ENCODE assay signal across 14 mouse cellular contexts in the genomic region with DNA sequence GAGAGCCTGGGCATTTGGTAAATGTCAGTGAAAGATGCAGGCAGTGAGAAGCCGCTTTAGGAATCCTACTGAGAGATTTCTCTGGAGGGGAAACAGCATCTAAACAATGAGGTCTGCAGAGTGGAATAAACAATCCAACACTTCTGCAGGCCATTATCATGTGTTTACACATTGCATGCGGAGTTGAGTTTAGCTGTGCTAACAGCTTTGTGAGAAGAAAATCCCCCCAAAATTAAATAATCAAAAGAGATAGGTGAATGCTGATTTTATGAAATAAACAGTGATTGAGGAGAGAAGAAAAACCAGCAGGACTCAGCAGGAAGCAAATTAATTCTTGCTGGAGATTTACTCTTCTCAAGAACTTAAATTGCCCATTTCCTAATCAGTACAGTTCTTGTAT.
DNase-seq lines count a peak whose midpoint lies in the region; ATAC-seq and TF ChIP-seq lines count a peak whose summit lies in the region.
"Had no signal": no experiment of that assay in that cellular context is flagged by ENCODE, and none has a peak within 500 bp of the region (broad histone marks: within the 10 kb centered on the region; RNA-seq: fewer than 3 reads in every experiment).

No protein-coding gene starts in this region.

- DNase-seq in left cerebral cortex, adult 2 months (ENCODE audit: extremely low spot score in 1 of 2, low spot score in 2 of 2) = no peak
- no peak for DNase-seq in left cerebral cortex, postnatal 10 days (ENCODE audit: extremely low spot score in 1 of 2, low spot score in 2 of 2)
- no peak for DNase-seq in thymus, postnatal 14 days
- DNase-seq in cerebellum, adult 11-12 months = no peak
- no peak for DNase-seq in lung, postnatal 36 days
- DNase-seq: cerebellum, adult 8-10 months; kidney, adult 9 months; kidney, postnatal 4 days; lung, adult 2 months had no signal

- no peak overlapping the region for H3K9ac ChIP-seq in forebrain, embryonic 12.5 days
- H3K9ac ChIP-seq in hindbrain, embryonic 13.5 days = no peak overlapping the region
- no peak overlapping the region for H3K9ac ChIP-seq in midbrain, embryonic 16.5 days (ENCODE audit: low read depth, low read length)
- H3K9ac ChIP-seq: limb, embryonic 15.5 days had no signal

- no peak overlapping the region for H3K4me3 ChIP-seq in left cerebral cortex, adult 2 months
- no peak overlapping the region for H3K4me3 ChIP-seq in forebrain, embryonic 12.5 days (replicated peaks)
- H3K4me3 ChIP-seq in hindbrain, embryonic 13.5 days = no peak overlapping the region
- H3K4me3 ChIP-seq in midbrain, embryonic 16.5 days (ENCODE audit: low read depth, low read length) = no peak overlapping the region
- H3K4me3 ChIP-seq: limb, embryonic 15.5 days; megakaryocyte, embryonic 14.5 days had no signal

- intact Hi-C loops in left cerebral cortex, adult 2 months (cut with DNase I) = loop anchor here (5.0 kb wide), 3 partner anchors 111 to 214 kb away; no protein-coding TSS in a partner anchor
- intact Hi-C loops in left cerebral cortex, postnatal 10 days (cut with DNase I) = no loop called here

- peak overlapping the region; percentile 82 for H3K27ac ChIP-seq in left cerebral cortex, adult 2 months
- peak overlapping the region; percentile 83 for H3K27ac ChIP-seq in forebrain, embryonic 12.5 days
- H3K27ac ChIP-seq in hindbrain, embryonic 13.5 days = peak overlapping the region; percentile 88
- H3K27ac ChIP-seq in midbrain, embryonic 16.5 days (ENCODE audit: low read length) = peak overlapping the region; percentile 80
- H3K27ac ChIP-seq: limb, embryonic 15.5 days had no signal

- TF ChIP-seq CTCF in left cerebral cortex, adult 2 months (IDR thresholded peaks at IDR 0.05) = no peak

- 5% methylated on average over 2 of the region's 2 CpGs for WGBS in forebrain, embryonic 12.5 days
- WGBS in hindbrain, embryonic 13.5 days = 5% methylated on average over 2 of the region's 2 CpGs
- WGBS in midbrain, embryonic 16.5 days = 4% methylated on average over 2 of the region's 2 CpGs

- H3K27me3 ChIP-seq in forebrain, embryonic 12.5 days = no peaks in the 10 kb centered on the region
- H3K27me3 ChIP-seq in hindbrain, embryonic 13.5 days = no peaks in the 10 kb centered on the region
- no peaks in the 10 kb centered on the region for H3K27me3 ChIP-seq in midbrain, embryonic 16.5 days (ENCODE audit: control insufficient read depth, insufficient read depth, low read depth, low read length)
- H3K27me3 ChIP-seq: limb, embryonic 15.5 days; megakaryocyte, embryonic 14.5 days had no signal

- ATAC-seq in forebrain, embryonic 12.5 days (ENCODE audit: low FRiP score) = no peak
- no peak for ATAC-seq in hindbrain, embryonic 13.5 days (ENCODE audit: low FRiP score)
- no peak for ATAC-seq in midbrain, embryonic 16.5 days

- peaks cover 37% of the 10 kb centered on the region for H3K4me1 ChIP-seq in forebrain, embryonic 12.5 days
- H3K4me1 ChIP-seq in hindbrain, embryonic 13.5 days (replicated peaks) = peaks cover 35% of the 10 kb centered on the region
- H3K4me1 ChIP-seq in midbrain, embryonic 16.5 days (ENCODE audit: control insufficient read depth, insufficient read depth, low read length) = peaks cover 27% of the 10 kb centered on the region
- H3K4me1 ChIP-seq: limb, embryonic 15.5 days; megakaryocyte, embryonic 14.5 days had no signal

- H3K36me3 ChIP-seq in forebrain, embryonic 12.5 days (replicated peaks) = no peaks in the 10 kb centered on the region
- H3K36me3 ChIP-seq in hindbrain, embryonic 13.5 days = no peaks in the 10 kb centered on the region
- H3K36me3 ChIP-seq in midbrain, embryonic 16.5 days (ENCODE audit: control insufficient read depth, insufficient read depth, low read length) = no peaks in the 10 kb centered on the region
- H3K36me3 ChIP-seq: limb, embryonic 15.5 days had no signal

- no peak overlapping the region for H3K4me2 ChIP-seq in forebrain, embryonic 12.5 days
- 0 out of 2 replicates have a peak overlapping the region, but pooled peaks have one; percentile 31 for H3K4me2 ChIP-seq in hindbrain, embryonic 13.5 days
- H3K4me2 ChIP-seq in midbrain, embryonic 16.5 days (ENCODE audit: low read length) = peak overlapping the region; percentile 17
- H3K4me2 ChIP-seq: limb, embryonic 15.5 days had no signal

- H3K9me3 ChIP-seq in forebrain, embryonic 12.5 days = no peaks in the 10 kb centered on the region
- H3K9me3 ChIP-seq in hindbrain, embryonic 13.5 days = no peaks in the 10 kb centered on the region
- peaks cover 3% of the 10 kb centered on the region; the same call in 1 of the 2 replicates for H3K9me3 ChIP-seq in midbrain, embryonic 16.5 days (replicated peaks; ENCODE audit: control insufficient read depth, low read length, poor library complexity, severe bottlenecking)
- H3K9me3 ChIP-seq: limb, embryonic 15.5 days had no signal
